Mouse (Mus musculus) central nervous system, embryonic 11.5 days (tissue): ENCODE data around the gene P2ry10. TPM values are rescaled to one million over a fixed set of nuclear protein-coding genes. Genes with fewer than 3 reads are reported as not detected.

ENCODE experiments used
- polyA plus RNA-seq: library from polyadenylated mRNA; depleted of rRNA; stranded (reverse); fragments of >200 nt; gene quantifications from 2 replicates; pipeline ENCODE4 v1.2.3, GENCODE M21; 2012; rRNA removed

The P2ry10 gene
- 0.04 TPM in 1 of 2 replicates, not detected in the other for polyA plus RNA-seq

DNA sequence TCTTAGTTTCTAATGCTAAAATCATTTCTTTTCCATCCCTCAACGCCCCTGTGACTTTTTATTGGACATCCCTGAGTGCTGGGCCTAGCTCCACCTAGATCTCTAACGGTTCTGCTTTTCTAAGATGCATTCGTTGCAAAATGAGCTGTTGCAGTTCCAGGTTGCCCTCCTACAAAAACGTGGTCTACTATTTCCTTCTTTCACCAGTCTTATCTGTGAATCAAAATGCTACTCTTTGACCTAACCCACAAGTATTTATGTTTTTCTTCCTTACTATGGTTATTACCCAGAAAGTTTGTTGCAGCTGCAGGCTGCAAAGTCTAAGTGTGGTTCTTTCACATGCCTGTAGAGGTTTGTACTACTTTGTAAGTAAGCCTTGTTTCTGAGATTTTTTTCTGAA is at the start of gene P2ry10:
P2ry10 (plus strand) TSS at position 316 of the 400 bp plus-strand sequence.

DNA sequence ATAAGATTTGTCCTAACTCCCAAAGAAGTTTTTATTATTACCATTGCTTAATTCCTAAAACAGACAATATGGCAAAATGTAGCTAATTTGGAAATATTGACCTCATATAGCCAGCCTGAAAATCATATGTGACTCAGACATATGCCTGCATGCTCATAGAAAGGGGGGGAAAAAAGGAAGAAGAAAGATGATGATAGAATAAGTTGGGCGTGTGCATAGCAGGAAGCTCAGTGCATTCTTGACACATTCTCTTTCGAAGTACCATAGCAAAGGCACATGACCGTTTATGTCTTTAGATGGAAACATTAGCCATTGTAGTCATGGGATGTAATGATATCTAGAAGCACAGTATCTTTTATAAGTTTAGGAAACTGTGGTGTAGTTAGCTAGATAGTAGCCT is 60.4 kb downstream of the P2ry10 start, which contains the start of gene P2ry10b:
P2ry10b (plus strand) TSS at position 247 of the 400 bp plus-strand sequence.

Other genes starting within 250 kb of the P2ry10 start
- 2.9 and 7.1 TPM in 2 replicates for gene Rtl3, start 247.8 kb upstream of the P2ry10 start, polyA plus RNA-seq
- gene Lpar4, start 167.9 kb upstream of the P2ry10 start, polyA plus RNA-seq = 3.0 and 10.5 TPM in 2 replicates
- 0.12 and 0.45 TPM in 2 replicates for gene P2ry10b, start 60.4 kb downstream of the P2ry10 start, polyA plus RNA-seq
- 0.01 and 0.10 TPM in 2 replicates for gene Gpr174, start 167.4 kb downstream of the P2ry10 start, polyA plus RNA-seq